Mouse (Mus musculus): Measurements from ENCODE around the gene Slc30a3. TPM values are rescaled to one million over a fixed set of nuclear protein-coding genes. Genes with fewer than 3 reads are reported as not detected.

The Slc30a3 gene
- polyA plus RNA-seq, 1 experiment from 2014 or later: 48.3 TPM

DNA sequence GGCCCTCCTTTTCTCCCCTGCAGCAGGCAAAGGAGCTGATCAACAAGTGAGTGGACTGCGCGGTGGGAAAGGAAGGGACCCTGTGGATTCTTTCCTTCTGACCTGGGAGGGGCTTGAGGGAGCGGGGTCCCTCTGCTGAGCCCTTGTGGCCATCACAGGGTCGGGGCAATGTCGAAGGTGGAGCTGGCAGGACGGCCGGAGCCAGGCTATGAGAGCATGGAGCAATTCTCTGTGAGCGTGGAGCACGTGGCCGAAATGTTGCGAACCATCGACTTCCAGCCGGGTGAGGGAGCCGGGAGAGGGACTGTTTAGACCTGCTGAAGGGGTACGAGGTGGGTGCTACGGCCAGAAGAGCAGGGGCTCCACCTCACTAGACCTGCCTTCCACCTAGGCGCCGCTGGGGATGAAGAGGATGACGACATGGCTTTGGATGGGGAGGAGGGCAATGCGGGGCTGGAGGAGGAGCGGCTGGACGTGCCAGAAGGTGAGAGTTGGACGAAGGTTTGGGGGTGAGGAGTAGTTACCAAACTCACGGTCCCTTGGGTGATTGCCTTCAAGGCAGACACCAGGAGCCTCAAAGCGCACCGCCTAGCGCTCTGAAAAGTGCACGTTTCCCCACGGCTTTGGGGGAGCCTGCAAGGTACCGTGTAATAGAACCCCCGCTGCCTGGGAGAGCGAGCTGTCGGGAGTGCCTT lies 28.8 kb upstream of the Slc30a3 start:
- WGBS: under 1% methylated on average over 33 of the region's 33 CpGs
- Histone ChIP-seq H3K36me3 (ENCODE audit: control insufficient read depth, insufficient read depth, low read length) (no peaks in the 10 kb centered on the region), H3K4me3 (ENCODE audit: low read depth, low read length) (peak overlapping the region; percentile 1; the same call in 1 of the 2 replicates), H3K9me3 (ENCODE audit: control insufficient read depth, low read length) (no peaks in the 10 kb centered on the region), H3K27me3 (ENCODE audit: control insufficient read depth, insufficient read depth, low read length) (peaks cover 41% of the 10 kb centered on the region), H3K9ac (replicated peaks; ENCODE audit: low read depth, low read length) (no peak overlapping the region), H3K4me2 (ENCODE audit: low read depth, low read length) (peak overlapping the region; percentile 44; the same call in 1 of the 2 replicates), H3K4me1 (ENCODE audit: control insufficient read depth, insufficient read depth, low read length) (0 out of 2 replicates have a peak, but pooled peaks cover 3% of the 10 kb centered on the region), H3K27ac (ENCODE audit: low read depth, low read length) (no peak overlapping the region)
- ATAC-seq (ENCODE audit: low read depth): peak; percentile 20; the same call in 1 of the 2 replicates

DNA sequence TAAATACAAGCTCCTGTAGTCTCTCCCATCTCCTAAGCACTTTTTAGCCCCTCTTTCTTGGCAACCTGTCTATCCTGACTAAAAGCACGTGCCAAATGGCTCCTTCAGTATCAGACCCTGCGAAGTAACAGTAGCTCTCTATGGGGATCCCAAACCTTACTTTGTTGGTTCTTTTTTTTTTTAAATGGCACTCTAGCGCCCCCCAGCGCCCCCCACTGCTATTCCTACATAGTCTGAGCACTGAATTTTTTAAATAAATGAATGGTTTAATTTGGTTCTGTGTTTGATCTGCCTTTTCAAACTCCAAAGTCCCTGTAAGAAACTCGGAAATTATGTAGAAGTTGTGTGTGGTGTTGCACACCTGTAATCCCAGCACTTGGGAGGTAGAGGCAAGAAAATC lies 18.0 kb upstream of the Slc30a3 start:
- no peaks in the 10 kb centered on the region for H3K9me3 ChIP-seq (ENCODE audit: control insufficient read depth, low read length)
- ATAC-seq (ENCODE audit: low read depth): no peak

DNA sequence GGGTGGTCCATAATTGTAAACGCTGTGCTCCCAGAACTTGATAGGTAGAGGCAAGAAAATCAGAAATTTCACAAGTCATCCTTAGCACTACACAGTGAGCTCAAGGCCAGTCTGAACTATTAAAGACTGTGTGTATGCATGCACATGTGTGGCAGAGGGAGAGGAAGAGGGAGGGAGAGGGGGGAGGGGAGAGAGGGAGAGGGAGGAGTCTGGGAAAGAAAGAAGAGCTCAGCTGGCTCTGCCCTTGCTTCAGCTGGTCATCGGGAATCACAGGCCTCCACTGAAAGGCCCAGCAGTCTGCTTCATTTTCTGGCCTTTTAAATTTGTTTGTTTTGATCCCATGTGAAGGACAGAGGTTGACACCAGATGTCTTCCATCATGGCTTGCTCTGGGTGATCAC lies 15.4 kb upstream of the Slc30a3 start:
- no peaks in the 10 kb centered on the region for H3K27me3 ChIP-seq (ENCODE audit: control insufficient read depth, insufficient read depth, low read length)
- no peaks in the 10 kb centered on the region for H3K9me3 ChIP-seq (ENCODE audit: control insufficient read depth, low read length)
- no peak overlapping the region for H3K4me3 ChIP-seq (ENCODE audit: low read depth, low read length)
- H3K36me3 ChIP-seq (ENCODE audit: control insufficient read depth, insufficient read depth, low read length): no peaks in the 10 kb centered on the region
- no peaks in the 10 kb centered on the region for H3K4me1 ChIP-seq (ENCODE audit: control insufficient read depth, insufficient read depth, low read length)
- H3K9ac ChIP-seq (replicated peaks; ENCODE audit: low read depth, low read length): no peak overlapping the region
- H3K27ac ChIP-seq (ENCODE audit: low read depth, low read length): no peak overlapping the region
- 29% methylated on average over 2 of the region's 2 CpGs for WGBS
- no peak overlapping the region for H3K4me2 ChIP-seq (ENCODE audit: low read depth, low read length)
- ATAC-seq (ENCODE audit: low read depth): no peak

More for the DNA sequence above, 18.0 kb upstream of the Slc30a3 start:
- Histone ChIP-seq H3K4me2 (ENCODE audit: low read depth, low read length) (no peak overlapping the region), H3K4me3 (ENCODE audit: low read depth, low read length) (no peak overlapping the region), H3K9ac (replicated peaks; ENCODE audit: low read depth, low read length) (no peak overlapping the region), H3K27me3 (ENCODE audit: control insufficient read depth, insufficient read depth, low read length) (no peaks in the 10 kb centered on the region), H3K27ac (ENCODE audit: low read depth, low read length) (no peak overlapping the region), H3K4me1 (ENCODE audit: control insufficient read depth, insufficient read depth, low read length) (no peaks in the 10 kb centered on the region), H3K36me3 (ENCODE audit: control insufficient read depth, insufficient read depth, low read length) (no peaks in the 10 kb centered on the region)
- 38% methylated on average over 5 of the region's 5 CpGs for WGBS

DNA sequence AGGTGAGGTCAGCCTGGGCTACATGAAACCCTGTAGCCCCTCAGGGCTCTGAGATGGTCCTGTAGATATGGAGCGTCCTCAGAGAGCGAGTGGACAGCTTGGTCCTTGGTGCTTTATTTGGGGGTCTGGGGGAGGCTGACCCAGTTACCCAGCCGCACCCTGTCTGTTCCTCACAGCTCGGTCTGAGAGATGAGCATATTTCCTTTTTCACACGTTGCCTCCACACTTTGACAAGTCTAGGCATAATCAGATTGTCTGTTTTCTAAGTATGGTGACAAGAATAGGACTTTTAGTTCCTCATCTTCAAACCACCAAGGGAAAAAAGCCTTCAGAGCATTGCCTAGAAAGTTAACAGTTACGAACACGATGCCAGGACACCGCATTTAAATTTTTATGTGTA lies 13.1 kb upstream of the Slc30a3 start:
- no peaks in the 10 kb centered on the region for H3K36me3 ChIP-seq (ENCODE audit: control insufficient read depth, insufficient read depth, low read length)
- H3K4me1 ChIP-seq (ENCODE audit: control insufficient read depth, insufficient read depth, low read length): no peaks in the 10 kb centered on the region
- ATAC-seq (ENCODE audit: low read depth): no peak
- H3K27ac ChIP-seq (ENCODE audit: low read depth, low read length): no peak overlapping the region
- H3K4me3 ChIP-seq (ENCODE audit: low read depth, low read length): no peak overlapping the region
- H3K9ac ChIP-seq (replicated peaks; ENCODE audit: low read depth, low read length): no peak overlapping the region
- WGBS: 88% methylated on average over 8 of the region's 8 CpGs
- no peaks in the 10 kb centered on the region for H3K9me3 ChIP-seq (ENCODE audit: control insufficient read depth, low read length)
- no peak overlapping the region for H3K4me2 ChIP-seq (ENCODE audit: low read depth, low read length)
- H3K27me3 ChIP-seq (ENCODE audit: control insufficient read depth, insufficient read depth, low read length): no peaks in the 10 kb centered on the region

DNA sequence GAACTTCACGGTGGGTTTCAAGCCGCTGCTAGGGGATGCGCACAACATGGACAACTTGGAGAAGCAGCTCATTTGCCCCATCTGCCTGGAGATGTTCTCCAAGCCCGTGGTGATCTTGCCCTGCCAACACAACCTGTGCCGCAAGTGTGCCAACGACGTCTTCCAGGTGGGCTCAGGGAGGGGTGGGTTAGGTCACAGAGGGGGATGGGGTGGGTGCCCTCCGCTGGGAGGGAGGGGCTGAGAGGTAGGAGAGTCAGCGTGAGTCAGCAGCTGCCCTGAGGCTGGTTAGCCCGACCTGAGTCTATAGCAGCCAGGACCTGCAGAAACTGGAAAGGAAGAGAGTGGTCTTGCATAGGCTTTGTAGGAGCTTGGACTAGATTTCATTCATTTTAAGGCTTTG lies 8.9 kb upstream of the Slc30a3 start:
- 31% methylated on average over 10 of the region's 10 CpGs for WGBS
- Histone ChIP-seq H3K4me1 (ENCODE audit: control insufficient read depth, insufficient read depth, low read length) (no peaks in the 10 kb centered on the region), H3K4me3 (ENCODE audit: low read depth, low read length) (no peak overlapping the region), H3K4me2 (ENCODE audit: low read depth, low read length) (no peak overlapping the region), H3K27ac (ENCODE audit: low read depth, low read length) (no peak overlapping the region), H3K9ac (replicated peaks; ENCODE audit: low read depth, low read length) (no peak overlapping the region), H3K27me3 (ENCODE audit: control insufficient read depth, insufficient read depth, low read length) (no peaks in the 10 kb centered on the region), H3K36me3 (ENCODE audit: control insufficient read depth, insufficient read depth, low read length) (no peaks in the 10 kb centered on the region), H3K9me3 (ENCODE audit: control insufficient read depth, low read length) (no peaks in the 10 kb centered on the region)
- ATAC-seq (ENCODE audit: low read depth): no peak

DNA sequence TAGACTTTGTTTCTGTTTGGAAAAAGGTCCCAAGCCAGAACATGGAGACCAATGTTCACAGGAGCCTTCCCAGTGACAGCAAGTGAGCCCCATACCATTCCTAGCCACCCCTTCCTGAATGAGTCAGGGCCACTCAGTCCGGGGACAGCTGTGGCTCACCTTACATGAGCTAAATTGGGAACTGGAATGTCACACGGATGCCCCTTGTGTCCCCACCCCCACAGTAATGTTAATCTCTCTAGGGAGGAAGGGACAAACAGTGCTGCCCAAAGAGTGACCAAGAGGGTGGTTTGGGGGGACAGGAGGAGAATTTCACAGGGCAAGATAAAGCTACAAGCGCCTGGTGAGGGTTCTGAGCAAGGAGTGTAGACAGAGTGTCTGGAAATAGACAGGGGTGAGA lies 8.3 kb upstream of the Slc30a3 start, which contains the start of gene Trim54:
Gene Trim54 (plus strand): TSS at position 359 of the 400 bp plus-strand sequence.
- no peak within 1 kb of the TSS for H3K27ac ChIP-seq (ENCODE audit: low read depth, low read length)
- H3K4me2 ChIP-seq (ENCODE audit: low read depth, low read length): no peak within 1 kb of the TSS
- no peaks in the 10 kb centered on the region for H3K27me3 ChIP-seq (ENCODE audit: control insufficient read depth, insufficient read depth, low read length)
- no peaks in the 10 kb centered on the region for H3K36me3 ChIP-seq (ENCODE audit: control insufficient read depth, insufficient read depth, low read length)
- H3K4me3 ChIP-seq (ENCODE audit: low read depth, low read length): no peak within 1 kb of the TSS
- no peak within 1 kb of the TSS for H3K9ac ChIP-seq (replicated peaks; ENCODE audit: low read depth, low read length)
- no peaks in the 10 kb centered on the region for H3K4me1 ChIP-seq (ENCODE audit: control insufficient read depth, insufficient read depth, low read length)
- 47% methylated on average over 3 of the region's 3 CpGs for WGBS
- no peaks in the 10 kb centered on the region for H3K9me3 ChIP-seq (ENCODE audit: control insufficient read depth, low read length)
- ATAC-seq (ENCODE audit: low read depth): no peak

DNA sequence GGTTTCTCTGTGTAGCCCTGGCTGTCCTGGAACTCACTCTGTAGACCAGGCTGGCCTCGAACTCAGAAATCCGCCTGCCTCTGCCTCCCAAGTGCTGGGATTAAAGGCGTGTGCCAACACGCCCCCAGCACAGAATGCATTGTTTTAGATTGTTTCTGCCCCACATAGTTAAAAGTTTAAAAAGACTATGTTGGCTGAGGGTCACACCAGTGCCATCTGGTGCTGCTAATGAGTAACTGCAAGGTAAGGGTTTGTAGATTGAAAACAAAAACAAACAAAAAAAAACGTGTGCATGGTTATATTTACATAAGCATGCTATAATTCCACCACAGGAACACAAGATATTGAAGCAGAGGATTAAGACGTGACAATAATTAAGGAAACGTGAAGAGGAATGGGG lies 2.7 kb upstream of the Slc30a3 start:
- Histone ChIP-seq H3K4me3 (ENCODE audit: low read depth, low read length) (no peak overlapping the region), H3K27me3 (ENCODE audit: control insufficient read depth, insufficient read depth, low read length) (no peaks in the 10 kb centered on the region), H3K4me2 (ENCODE audit: low read depth, low read length) (no peak overlapping the region), H3K4me1 (ENCODE audit: control insufficient read depth, insufficient read depth, low read length) (no peaks in the 10 kb centered on the region), H3K36me3 (ENCODE audit: control insufficient read depth, insufficient read depth, low read length) (no peaks in the 10 kb centered on the region), H3K9me3 (ENCODE audit: control insufficient read depth, low read length) (no peaks in the 10 kb centered on the region), H3K9ac (replicated peaks; ENCODE audit: low read depth, low read length) (no peak overlapping the region), H3K27ac (ENCODE audit: low read depth, low read length) (no peak overlapping the region)
- ATAC-seq (ENCODE audit: low read depth): no peak
- WGBS: 48% methylated on average over 7 of the region's 7 CpGs

DNA sequence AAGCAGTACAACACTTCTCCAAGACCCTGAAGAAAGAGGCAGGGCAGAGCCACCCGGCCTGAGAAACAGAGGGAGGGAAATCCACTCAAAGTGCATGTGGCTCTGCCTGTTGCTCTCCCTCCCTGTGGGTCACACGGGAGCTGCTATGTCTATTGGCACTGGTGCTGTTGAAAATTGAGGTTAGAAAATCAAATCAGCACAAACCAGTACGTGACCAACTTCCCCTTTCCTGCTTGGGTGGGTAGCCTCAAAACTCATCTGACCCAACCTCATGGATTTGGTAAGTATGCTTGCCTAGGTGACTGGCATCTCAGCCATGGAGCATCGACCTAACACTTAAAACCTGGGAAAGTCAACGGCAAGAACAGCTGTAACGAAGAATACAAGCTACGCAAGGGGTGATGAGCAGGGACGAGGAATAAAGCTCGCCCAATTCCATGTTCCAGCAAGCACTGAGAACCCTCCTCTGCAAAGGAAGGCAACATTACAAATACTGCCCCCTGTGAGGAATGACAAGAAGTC lies 2.2 kb downstream of the Slc30a3 start, which contains the start of gene Dnajc5g:
Gene Dnajc5g (plus strand): TSS at position 472 of the 522 bp plus-strand sequence.
- Histone ChIP-seq H3K4me2 (ENCODE audit: low read depth, low read length) (no peak within 1 kb of the TSS), H3K36me3 (ENCODE audit: control insufficient read depth, insufficient read depth, low read length) (no peaks in the 10 kb centered on the region), H3K9me3 (ENCODE audit: control insufficient read depth, low read length) (no peaks in the 10 kb centered on the region), H3K4me3 (ENCODE audit: low read depth, low read length) (no peak within 1 kb of the TSS), H3K27me3 (ENCODE audit: control insufficient read depth, insufficient read depth, low read length) (no peaks in the 10 kb centered on the region), H3K27ac (ENCODE audit: low read depth, low read length) (no peak within 1 kb of the TSS), H3K4me1 (ENCODE audit: control insufficient read depth, insufficient read depth, low read length) (no peaks in the 10 kb centered on the region), H3K9ac (replicated peaks; ENCODE audit: low read depth, low read length) (no peak within 1 kb of the TSS)
- ATAC-seq (ENCODE audit: low read depth): no peak
- WGBS: 87% methylated on average over 9 of the region's 9 CpGs

DNA sequence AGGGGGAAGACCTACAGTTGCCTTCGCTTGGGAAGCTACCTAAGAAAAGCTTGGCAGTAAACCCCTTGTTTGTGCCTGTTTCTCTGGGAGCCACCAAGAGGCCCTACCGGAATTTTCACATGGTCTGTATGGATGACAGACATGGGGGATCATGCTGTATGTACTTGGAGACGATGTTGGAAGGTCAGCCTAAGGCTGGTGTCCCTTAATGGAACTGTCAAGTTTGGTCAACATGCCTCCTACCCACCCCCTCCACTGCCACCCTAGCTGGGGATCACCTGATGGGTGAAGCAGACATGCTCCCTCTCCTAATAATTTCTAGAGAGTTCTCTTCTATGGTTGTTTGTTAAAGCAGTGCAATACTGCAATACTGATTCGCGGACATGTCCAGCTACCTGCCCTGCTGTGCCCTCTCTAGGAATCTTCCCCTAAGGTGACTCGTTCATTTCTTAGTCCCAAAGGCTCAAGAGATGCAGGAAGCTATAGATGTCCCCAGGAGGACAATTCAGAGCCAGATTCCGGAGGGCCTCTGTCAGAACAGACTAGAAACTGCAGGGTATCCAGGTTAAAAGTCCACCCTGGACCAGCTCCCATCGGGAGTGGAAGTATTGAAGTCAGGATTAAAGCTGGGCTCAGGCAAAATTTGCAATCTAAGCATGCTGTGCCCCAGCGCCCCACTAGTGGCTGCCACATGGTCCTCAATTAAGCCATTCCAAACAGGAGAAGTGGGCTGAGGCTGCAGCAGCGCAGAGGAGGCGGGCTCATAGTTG lies 12.1 kb downstream of the Slc30a3 start:
- peak overlapping the region; percentile 16; the same call in 1 of the 2 replicates for H3K4me3 ChIP-seq (ENCODE audit: low read depth, low read length)
- WGBS: 20% methylated on average over 11 of the region's 11 CpGs
- H3K9me3 ChIP-seq (ENCODE audit: control insufficient read depth, low read length): no peaks in the 10 kb centered on the region
- no peak for ATAC-seq (ENCODE audit: low read depth)
- H3K36me3 ChIP-seq (ENCODE audit: control insufficient read depth, insufficient read depth, low read length): no peaks in the 10 kb centered on the region
- H3K4me2 ChIP-seq (ENCODE audit: low read depth, low read length): peak overlapping the region; percentile 35
- peaks cover 44% of the 10 kb centered on the region for H3K27me3 ChIP-seq (ENCODE audit: control insufficient read depth, insufficient read depth, low read length)
- H3K27ac ChIP-seq (ENCODE audit: low read depth, low read length): no peak overlapping the region
- H3K9ac ChIP-seq (replicated peaks; ENCODE audit: low read depth, low read length): no peak overlapping the region
- peaks cover 13% of the 10 kb centered on the region for H3K4me1 ChIP-seq (ENCODE audit: control insufficient read depth, insufficient read depth, low read length)
